Mouse (Mus musculus) midbrain, embryonic 10.5 days (tissue): ENCODE results near the gene Olfr656. TPM values are rescaled to one million over a fixed set of nuclear protein-coding genes. Genes with fewer than 3 reads are reported as not detected.

Source experiments
- DNase-seq: peaks from one replicate; pipeline ENCODE4 v3.0.0-alpha.2; 2017; ENCODE audit warnings: low spot score
- H3K27ac ChIP-seq: fragments of 300-500 bp; sonication (generic); replicated peaks from 2 replicates; pipeline ENCODE4 v1.5.1; 2016; ENCODE audit warnings: mild to moderate bottlenecking
- H3K27me3 ChIP-seq: fragments of 300-500 bp; sonication (generic); 2 replicates; pipeline ENCODE4 v1.6.1; 2016; ENCODE audit warnings: low read depth, mild to moderate bottlenecking; ENCODE audit not compliant: poor library complexity, severe bottlenecking
- H3K36me3 ChIP-seq: fragments of 300-500 bp; sonication (generic); 2 replicates; pipeline ENCODE4 v1.6.1; 2016; ENCODE audit warnings: mild to moderate bottlenecking, moderate library complexity
- H3K4me1 ChIP-seq: fragments of 300-500 bp; sonication (generic); 2 replicates; pipeline ENCODE4 v1.6.1; 2016
- H3K4me3 ChIP-seq: fragments of 300-500 bp; sonication (generic); 2 replicates; pipeline ENCODE4 v1.5.1; 2016; ENCODE audit warnings: mild to moderate bottlenecking, moderate library complexity
- H3K9me3 ChIP-seq: fragments of 300-500 bp; sonication (generic); replicated peaks from 2 replicates; pipeline ENCODE4 v1.6.1; 2016; ENCODE audit warnings: mild to moderate bottlenecking
- WGBS: fragments of 180-500 bp; shearing (Covaris S2); methylation state at CpG from one replicate; pipeline ENCODE4 v1.1.7; 2016; 5-methylcytosine and 5-hydroxymethylcytosine counted together
- polyA plus RNA-seq: library from polyadenylated mRNA; unstranded; fragments of >200 nt; fragmentation: Nextera tagmentation; extraction: Ambion mirVana; gene quantifications from 2 replicates; pipeline ENCODE4 v1.2.1, GENCODE M21; 2016

The Olfr656 gene
- not detected in 2 replicates for polyA plus RNA-seq

GRCm38 (mm10) chr7:104613655-104614054, at the start of gene Olfr656:
Gene Olfr656 (plus strand): TSS chr7:104613955.
- Histone ChIP-seq H3K27ac (no peak within 1 kb of the TSS), H3K4me1 (no peaks in the 10 kb centered on the region), H3K36me3 (no peaks in the 10 kb centered on the region), H3K9me3 (no peaks in the 10 kb centered on the region), H3K4me3 (no peak within 1 kb of the TSS), H3K27me3 (no peaks in the 10 kb centered on the region)
- WGBS = 74% methylated on average over 4 of the region's 4 CpGs
- DNase-seq = no peak

GRCm38 (mm10) chr7:104577014-104577413, 36.7 kb upstream of the Olfr656 start, which contains the start of gene Olfr653:
Gene Olfr653 (plus strand): TSS chr7:104577314.
- Histone ChIP-seq H3K27me3 (no peaks in the 10 kb centered on the region), H3K36me3 (no peaks in the 10 kb centered on the region), H3K4me1 (no peaks in the 10 kb centered on the region), H3K9me3 (no peaks in the 10 kb centered on the region), H3K4me3 (no peak within 1 kb of the TSS), H3K27ac (no peak within 1 kb of the TSS)
- DNase-seq = no peak
- WGBS = 88% methylated on average over 2 of the region's 2 CpGs

DNA sequence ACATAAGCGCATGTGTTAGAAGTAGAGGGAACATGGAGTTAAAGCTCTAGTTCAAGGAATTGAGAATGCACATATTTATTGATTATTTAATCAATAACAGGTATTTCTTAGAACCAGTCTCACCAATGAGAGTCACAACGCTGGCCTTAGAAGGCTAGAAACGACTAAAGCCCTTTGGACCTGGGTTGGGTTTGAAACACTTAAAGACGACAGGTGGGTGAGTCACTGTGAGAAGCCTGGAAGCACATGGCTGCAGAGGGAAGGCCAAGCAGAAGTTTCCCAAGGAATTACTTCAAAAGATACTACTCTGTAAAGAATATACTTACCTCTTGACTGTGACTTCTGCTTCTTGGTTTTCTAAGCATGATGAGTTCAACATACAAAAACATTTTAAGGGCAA, 32.9 kb upstream of the Olfr656 start:
- Histone ChIP-seq H3K9me3 (no peaks in the 10 kb centered on the region), H3K4me1 (no peaks in the 10 kb centered on the region), H3K27me3 (no peaks in the 10 kb centered on the region), H3K36me3 (no peaks in the 10 kb centered on the region), H3K4me3 (no peak overlapping the region), H3K27ac (no peak overlapping the region)
- no peak for DNase-seq
- 91% methylated on average over 4 of the region's 4 CpGs for WGBS

DNA sequence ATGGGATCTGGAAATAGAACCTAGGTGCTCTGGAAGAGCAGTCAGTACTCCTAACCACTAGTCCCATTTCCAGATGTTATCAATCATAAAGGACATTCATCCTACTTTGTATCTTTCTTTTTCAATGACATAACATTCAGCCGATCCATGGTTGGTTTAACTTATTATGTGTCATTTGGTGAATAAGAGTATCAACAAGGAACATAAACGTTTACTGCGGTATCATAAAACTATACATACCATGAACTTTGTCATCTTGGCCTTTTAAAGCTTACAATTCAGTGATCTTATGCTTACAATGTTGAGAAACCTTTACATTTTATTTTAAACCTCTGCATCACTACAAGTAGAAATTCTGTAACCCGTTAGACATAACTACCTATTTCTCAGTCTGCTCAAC, 32.3 kb upstream of the Olfr656 start:
- Histone ChIP-seq H3K27me3 (no peaks in the 10 kb centered on the region), H3K36me3 (no peaks in the 10 kb centered on the region), H3K27ac (no peak overlapping the region), H3K4me3 (no peak overlapping the region), H3K4me1 (no peaks in the 10 kb centered on the region), H3K9me3 (no peaks in the 10 kb centered on the region)
- whole genome bisulfite sequencing = 88% methylated on average over 4 of the region's 4 CpGs
- no peak for DNase-seq

DNA sequence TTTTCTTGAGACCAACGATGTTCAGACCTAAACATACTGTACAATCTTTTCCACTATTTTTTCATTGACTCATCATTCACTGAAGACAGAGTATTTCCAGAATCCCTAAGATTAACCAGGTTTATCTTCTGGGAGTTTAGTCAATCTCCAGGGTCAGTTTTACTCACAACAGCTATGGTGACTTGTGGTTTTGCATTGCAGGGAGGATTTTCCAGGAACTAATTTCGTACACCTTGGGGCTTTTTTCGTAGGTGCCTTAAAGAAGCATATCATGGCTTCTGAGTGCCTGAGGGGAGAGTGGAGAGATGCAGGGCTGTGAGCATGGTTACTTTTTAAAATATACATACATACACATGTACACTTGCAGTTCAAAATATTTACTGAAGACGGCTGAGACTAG, 27.0 kb upstream of the Olfr656 start, which contains the start of gene Olfr654:
TSS of gene Olfr654 (plus strand) at position 301 of the 400 bp plus-strand sequence.
- WGBS = 88% methylated on average over 4 of the region's 4 CpGs
- DNase-seq = no peak
- no peaks in the 10 kb centered on the region for H3K36me3 ChIP-seq
- H3K4me3 ChIP-seq = no peak within 1 kb of the TSS
- H3K27ac ChIP-seq = no peak within 1 kb of the TSS
- H3K4me1 ChIP-seq = no peaks in the 10 kb centered on the region
- no peaks in the 10 kb centered on the region for H3K9me3 ChIP-seq
- no peaks in the 10 kb centered on the region for H3K27me3 ChIP-seq

GRCm38 (mm10) chr7:104588274-104588673, 25.5 kb upstream of the Olfr656 start:
- Histone ChIP-seq H3K27me3 (no peaks in the 10 kb centered on the region), H3K36me3 (no peaks in the 10 kb centered on the region), H3K9me3 (no peaks in the 10 kb centered on the region), H3K4me3 (no peak overlapping the region), H3K4me1 (no peaks in the 10 kb centered on the region), H3K27ac (no peak overlapping the region)
- no peak for DNase-seq
- 91% methylated on average over 5 of the region's 5 CpGs for WGBS

- Histone ChIP-seq H3K27ac (no peak within 1 kb of the TSS), H3K9me3 (no peaks in the 10 kb centered on the region), H3K4me3 (no peak within 1 kb of the TSS), H3K36me3 (no peaks in the 10 kb centered on the region), H3K4me1 (no peaks in the 10 kb centered on the region), H3K27me3 (no peaks in the 10 kb centered on the region)
- 92% methylated on average over 2 of the region's 2 CpGs for WGBS
- no peak for DNase-seq
Observed at GRCm38 (mm10) chr7:104601679-104602078, 12.1 kb upstream of the Olfr656 start, which contains the start of gene Olfr655. Gene Olfr655 (minus strand): TSS chr7:104601779.

DNA sequence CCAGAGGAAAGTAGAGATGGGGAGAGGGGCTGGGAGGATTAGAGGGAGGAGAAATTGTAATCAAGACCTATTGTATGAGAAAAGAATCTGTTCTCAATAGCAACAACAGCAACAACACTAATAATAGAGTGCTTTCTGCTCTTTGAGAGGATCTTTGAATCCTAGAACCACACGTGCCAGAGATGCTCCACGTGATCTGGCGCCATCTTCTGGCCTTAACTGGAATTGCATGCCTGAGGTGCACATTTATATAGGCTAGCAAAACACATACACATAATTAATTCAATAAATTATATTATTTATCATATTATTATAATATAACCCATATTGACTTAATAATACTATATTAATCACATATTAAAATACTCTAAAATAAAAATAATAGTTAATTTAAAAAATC, 10.6 kb upstream of the Olfr656 start:
- peak; percentile 33 for DNase-seq
- WGBS = 7% methylated on average over 3 of the region's 3 CpGs
- Histone ChIP-seq H3K36me3 (no peaks in the 10 kb centered on the region), H3K27me3 (no peaks in the 10 kb centered on the region), H3K9me3 (no peaks in the 10 kb centered on the region), H3K4me1 (no peaks in the 10 kb centered on the region), H3K27ac (no peak overlapping the region), H3K4me3 (no peak overlapping the region)

DNA sequence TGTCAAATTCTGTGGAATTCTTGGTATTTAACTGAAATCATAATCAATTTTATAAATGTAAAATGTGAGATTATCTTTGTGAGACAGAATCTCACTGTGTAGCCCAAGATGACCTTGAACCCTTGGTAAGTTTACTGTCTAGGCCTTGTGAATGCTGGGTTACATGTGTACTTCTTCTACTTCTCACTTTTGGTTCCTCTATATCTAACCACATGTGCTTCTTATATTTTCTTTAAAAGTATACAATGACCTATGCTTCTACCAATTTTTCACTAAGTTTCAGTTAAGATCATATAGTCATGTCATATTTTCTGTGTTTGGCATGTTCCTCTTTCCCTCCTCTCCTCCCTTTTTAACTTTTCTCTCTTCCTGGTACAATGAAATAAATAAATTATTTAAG, 9.0 kb upstream of the Olfr656 start:
- no peak for DNase-seq
- Histone ChIP-seq H3K4me3 (no peak overlapping the region), H3K27me3 (no peaks in the 10 kb centered on the region), H3K36me3 (no peaks in the 10 kb centered on the region), H3K4me1 (no peaks in the 10 kb centered on the region), H3K27ac (no peak overlapping the region), H3K9me3 (no peaks in the 10 kb centered on the region)

- Histone ChIP-seq H3K4me1 (no peaks in the 10 kb centered on the region), H3K4me3 (no peak within 1 kb of the TSS), H3K27me3 (no peaks in the 10 kb centered on the region), H3K9me3 (no peaks in the 10 kb centered on the region), H3K27ac (no peak within 1 kb of the TSS), H3K36me3 (no peaks in the 10 kb centered on the region)
- DNase-seq = no peak
Observed at GRCm38 (mm10) chr7:104624494-104624893, 10.7 kb downstream of the Olfr656 start, which contains the start of gene Olfr657. Gene Olfr657 (plus strand): TSS chr7:104624794.

GRCm38 (mm10) chr7:104646841-104647482, 33.2 kb downstream of the Olfr656 start, which contains the start of gene Olfr658:
Gene Olfr658 (minus strand): TSS chr7:104647305.
- 35% methylated on average over 22 of the region's 22 CpGs for WGBS
- DNase-seq = peak; percentile 65
- H3K9me3 ChIP-seq = no peaks in the 10 kb centered on the region
- H3K36me3 ChIP-seq = no peaks in the 10 kb centered on the region
- H3K4me1 ChIP-seq = no peaks in the 10 kb centered on the region
- H3K4me3 ChIP-seq = peak within 1 kb of the TSS; percentile 49
- no peaks in the 10 kb centered on the region for H3K27me3 ChIP-seq
- H3K27ac ChIP-seq = peak within 1 kb of the TSS; percentile 49; the same call in 1 of the 2 replicates

DNA sequence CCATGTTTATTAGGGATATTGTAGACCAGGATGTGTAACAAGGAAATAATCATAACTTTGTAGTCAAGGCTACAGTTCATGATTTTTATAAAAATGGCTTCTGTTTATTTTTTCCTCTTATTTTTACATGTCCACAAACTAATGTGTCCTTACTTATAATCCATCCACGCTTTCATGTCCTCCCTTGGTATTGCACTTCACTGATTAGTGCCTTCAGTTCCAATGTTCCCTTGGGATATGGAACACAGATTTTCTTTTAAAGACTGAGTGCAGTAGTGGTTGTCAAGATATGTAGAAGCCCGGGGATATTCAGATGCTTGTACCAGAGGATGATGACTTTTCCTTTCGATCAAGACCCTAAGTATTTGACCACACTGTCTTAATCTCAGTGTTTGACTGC, 52.7 kb downstream of the Olfr656 start, which contains the start of gene Olfr659:
TSS of gene Olfr659 (plus strand) at position 301 of the 400 bp plus-strand sequence.
- WGBS = 86% methylated on average over 3 of the region's 3 CpGs
- no peaks in the 10 kb centered on the region for H3K27me3 ChIP-seq
- H3K9me3 ChIP-seq = no peaks in the 10 kb centered on the region
- H3K4me1 ChIP-seq = no peaks in the 10 kb centered on the region
- H3K36me3 ChIP-seq = no peaks in the 10 kb centered on the region
- no peak within 1 kb of the TSS for H3K27ac ChIP-seq
- H3K4me3 ChIP-seq = no peak within 1 kb of the TSS
- DNase-seq = no peak
